Mouse (Mus musculus): ENCODE data around the gene Ntn5. TPM values are rescaled to one million over a fixed set of nuclear protein-coding genes. Genes with fewer than 3 reads are reported as not detected.
A peak's percentile ranks its signal among the peaks of the same experiment; 100 is the strongest.

Ntn5 gene
- polyA plus RNA-seq, 1 experiment from 2014 or later, result 0.22 TPM

DNA sequence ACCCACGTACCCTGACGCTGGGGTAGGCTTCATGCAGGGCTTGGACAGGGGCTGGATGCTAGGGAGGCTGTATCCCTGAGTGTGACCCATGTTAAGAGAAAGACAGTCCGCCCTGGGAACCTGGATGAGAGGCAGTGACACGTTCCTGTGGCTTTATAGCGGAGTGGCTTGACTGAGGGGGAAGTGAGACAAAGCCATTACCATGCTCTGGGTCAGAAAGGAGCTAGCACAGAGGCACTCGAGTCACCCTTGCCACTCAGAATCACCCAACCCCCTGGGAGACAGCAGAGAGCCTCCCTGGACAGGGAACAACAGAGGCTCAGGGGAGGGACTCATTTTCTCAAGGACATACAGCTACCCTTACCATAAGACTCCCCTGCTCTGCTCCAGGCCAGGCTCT lies 5.3 kb downstream of the Ntn5 start:
- Histone ChIP-seq H3K27ac (ENCODE audit: low read length) (no peak overlapping the region), H3K9me3 (replicated peaks; ENCODE audit: control insufficient read depth, low read length) (no peaks in the 10 kb centered on the region), H3K4me3 (ENCODE audit: low read length) (no peak overlapping the region), H3K9ac (ENCODE audit: low read length) (no peak overlapping the region), H3K4me2 (ENCODE audit: low read depth, low read length) (no peak overlapping the region), H3K36me3 (ENCODE audit: control insufficient read depth, insufficient read depth) (no peaks in the 10 kb centered on the region), H3K4me1 (ENCODE audit: control insufficient read depth, insufficient read depth, low read length) (peaks cover 15% of the 10 kb centered on the region), H3K27me3 (ENCODE audit: control insufficient read depth, insufficient read depth, low read length) (no peaks in the 10 kb centered on the region)
- no peak for ATAC-seq (replicated peaks; ENCODE audit: extremely low read depth, insufficient read depth, low FRiP score)
- WGBS, result 64% methylated on average over 6 of the region's 6 CpGs

DNA sequence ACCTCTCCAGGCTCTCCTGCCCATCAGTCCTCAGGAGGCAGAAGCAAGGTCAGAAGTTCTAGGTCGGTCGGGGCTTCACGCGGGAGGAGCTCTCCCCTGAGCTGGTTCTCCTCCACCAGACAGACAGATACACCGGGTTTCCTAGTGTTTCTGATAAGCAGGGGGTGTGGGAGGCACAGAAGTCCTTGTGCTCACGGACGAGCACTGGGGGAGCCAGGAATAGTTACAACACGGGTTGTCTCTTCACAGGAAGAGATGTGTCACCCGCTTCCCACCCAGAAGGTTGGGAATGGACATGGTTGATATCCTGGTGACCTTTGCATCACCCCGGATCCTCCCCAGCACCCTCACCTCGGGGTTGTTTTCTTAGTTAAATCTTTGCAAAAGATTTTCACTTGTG lies 6.0 kb downstream of the Ntn5 start:
- no peak overlapping the region for H3K9ac ChIP-seq (ENCODE audit: low read length)
- no peaks in the 10 kb centered on the region for H3K9me3 ChIP-seq (replicated peaks; ENCODE audit: control insufficient read depth, low read length)
- H3K27me3 ChIP-seq (ENCODE audit: control insufficient read depth, insufficient read depth, low read length), result no peaks in the 10 kb centered on the region
- WGBS, result 16% methylated on average over 11 of the region's 11 CpGs
- no peaks in the 10 kb centered on the region for H3K36me3 ChIP-seq (ENCODE audit: control insufficient read depth, insufficient read depth)
- peaks cover 15% of the 10 kb centered on the region for H3K4me1 ChIP-seq (ENCODE audit: control insufficient read depth, insufficient read depth, low read length)
- peak overlapping the region; percentile 4 for H3K27ac ChIP-seq (ENCODE audit: low read length)
- no peak overlapping the region for H3K4me2 ChIP-seq (ENCODE audit: low read depth, low read length)
- peak; percentile 42; the same call in 1 of the 2 replicates for ATAC-seq (replicated peaks; ENCODE audit: extremely low read depth, insufficient read depth, low FRiP score)
- no peak overlapping the region for H3K4me3 ChIP-seq (ENCODE audit: low read length)

DNA sequence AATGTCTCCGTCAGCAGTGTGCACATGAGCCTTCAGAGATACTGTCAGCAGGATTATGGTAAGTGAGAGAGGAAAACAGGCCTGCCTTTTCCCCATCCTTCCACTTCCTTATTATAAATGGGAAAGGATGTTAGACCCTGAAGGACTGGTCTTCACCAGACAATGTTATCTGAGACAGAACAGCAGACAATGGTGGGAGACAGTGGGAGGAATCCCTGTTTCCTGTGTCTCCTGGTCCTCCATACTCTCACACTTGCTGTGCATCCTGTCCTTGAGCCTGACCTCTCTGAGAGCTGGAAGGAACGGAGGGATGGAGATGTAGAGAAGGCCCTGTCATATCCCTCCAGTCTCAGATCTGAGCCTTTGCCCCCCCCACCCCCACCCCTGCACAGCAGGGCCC lies 8.5 kb downstream of the Ntn5 start:
- no peak for ATAC-seq (replicated peaks; ENCODE audit: extremely low read depth, insufficient read depth, low FRiP score)

DNA sequence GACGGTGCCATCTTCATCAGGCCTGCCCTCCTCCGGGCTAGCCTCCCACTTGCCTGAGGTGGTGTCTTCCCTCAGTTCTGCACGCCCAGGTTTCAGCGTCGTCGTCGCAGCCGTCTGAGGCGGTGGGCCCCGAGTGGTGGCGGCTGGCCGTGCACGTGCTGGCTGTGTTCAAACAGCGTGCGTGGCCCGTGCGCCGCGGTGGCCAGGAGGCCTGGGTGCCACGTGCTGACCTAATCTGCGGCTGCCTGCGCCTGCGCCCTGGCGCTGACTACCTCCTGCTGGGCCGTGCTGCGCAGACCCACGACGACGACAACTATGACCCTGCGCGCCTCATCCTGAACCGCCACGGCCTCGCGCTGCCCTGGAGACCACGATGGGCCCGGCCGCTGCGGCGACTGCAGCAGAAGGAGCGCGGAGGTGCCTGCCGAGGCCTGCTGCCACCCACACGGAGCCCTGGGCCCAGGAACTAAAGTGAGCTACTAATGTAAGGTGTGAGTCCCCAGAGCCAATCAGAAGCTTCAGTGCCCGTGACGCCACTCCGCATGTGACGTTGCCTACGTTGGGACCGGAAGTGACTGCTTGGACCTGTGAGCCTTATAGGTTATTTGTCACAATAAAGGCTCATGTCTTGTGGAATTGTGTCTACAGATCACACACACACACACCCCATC lies 10.2 kb downstream of the Ntn5 start, which contains the start of gene Sec1:
Gene Sec1, minus strand, starts transcription at position 482 of the 671 bp plus-strand sequence.
- Histone ChIP-seq H3K27ac (ENCODE audit: low read length) (no peak within 1 kb of the TSS), H3K4me1 (ENCODE audit: control insufficient read depth, insufficient read depth, low read length) (peaks cover 14% of the 10 kb centered on the region), H3K4me2 (ENCODE audit: low read depth, low read length) (no peak within 1 kb of the TSS), H3K9ac (ENCODE audit: low read length) (no peak within 1 kb of the TSS), H3K36me3 (ENCODE audit: control insufficient read depth, insufficient read depth) (no peaks in the 10 kb centered on the region), H3K27me3 (ENCODE audit: control insufficient read depth, insufficient read depth, low read length) (peaks cover 11% of the 10 kb centered on the region), H3K4me3 (ENCODE audit: low read length) (no peak within 1 kb of the TSS), H3K9me3 (replicated peaks; ENCODE audit: control insufficient read depth, low read length) (no peaks in the 10 kb centered on the region)
- WGBS, result 84% methylated on average over 50 of the region's 50 CpGs
- no peak for ATAC-seq (replicated peaks; ENCODE audit: extremely low read depth, insufficient read depth, low FRiP score)

More for the DNA sequence above, 8.5 kb downstream of the Ntn5 start:
- Histone ChIP-seq H3K36me3 (ENCODE audit: control insufficient read depth, insufficient read depth) (no peaks in the 10 kb centered on the region), H3K27me3 (ENCODE audit: control insufficient read depth, insufficient read depth, low read length) (no peaks in the 10 kb centered on the region), H3K4me3 (ENCODE audit: low read length) (no peak overlapping the region), H3K9ac (ENCODE audit: low read length) (no peak overlapping the region), H3K27ac (ENCODE audit: low read length) (no peak overlapping the region), H3K4me1 (ENCODE audit: control insufficient read depth, insufficient read depth, low read length) (peaks cover 15% of the 10 kb centered on the region), H3K9me3 (replicated peaks; ENCODE audit: control insufficient read depth, low read length) (no peaks in the 10 kb centered on the region), H3K4me2 (ENCODE audit: low read depth, low read length) (no peak overlapping the region)
- WGBS, result 68% methylated on average over 2 of the region's 2 CpGs

DNA sequence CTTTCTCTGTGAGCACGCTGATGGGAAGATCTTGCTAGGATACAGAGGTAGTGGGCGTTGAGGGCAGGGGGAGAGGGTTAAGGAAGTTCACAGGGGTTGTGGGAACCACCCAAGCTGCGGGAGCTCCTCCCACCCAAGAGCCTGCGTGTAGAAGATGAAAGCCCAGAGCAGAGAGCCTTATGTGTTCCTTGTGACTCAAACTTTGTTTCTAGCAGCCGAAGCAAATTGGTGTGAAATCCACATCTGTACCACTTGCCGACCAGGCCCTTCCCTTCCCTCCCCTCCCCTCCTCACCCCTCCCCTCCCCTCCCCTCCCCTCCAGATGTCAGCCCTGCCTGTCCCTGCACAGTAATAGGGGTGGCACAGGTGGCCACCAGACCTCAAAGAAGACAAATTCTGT lies 11.3 kb downstream of the Ntn5 start:
- Histone ChIP-seq H3K4me1 (ENCODE audit: control insufficient read depth, insufficient read depth, low read length) (peaks cover 11% of the 10 kb centered on the region), H3K27me3 (ENCODE audit: control insufficient read depth, insufficient read depth, low read length) (peaks cover 19% of the 10 kb centered on the region), H3K4me2 (ENCODE audit: low read depth, low read length) (no peak overlapping the region), H3K9me3 (replicated peaks; ENCODE audit: control insufficient read depth, low read length) (no peaks in the 10 kb centered on the region), H3K9ac (ENCODE audit: low read length) (no peak overlapping the region), H3K36me3 (ENCODE audit: control insufficient read depth, insufficient read depth) (no peaks in the 10 kb centered on the region), H3K4me3 (ENCODE audit: low read length) (no peak overlapping the region), H3K27ac (ENCODE audit: low read length) (no peak overlapping the region)
- 26% methylated on average over 6 of the region's 6 CpGs for WGBS
- no peak for ATAC-seq (replicated peaks; ENCODE audit: extremely low read depth, insufficient read depth, low FRiP score)

DNA sequence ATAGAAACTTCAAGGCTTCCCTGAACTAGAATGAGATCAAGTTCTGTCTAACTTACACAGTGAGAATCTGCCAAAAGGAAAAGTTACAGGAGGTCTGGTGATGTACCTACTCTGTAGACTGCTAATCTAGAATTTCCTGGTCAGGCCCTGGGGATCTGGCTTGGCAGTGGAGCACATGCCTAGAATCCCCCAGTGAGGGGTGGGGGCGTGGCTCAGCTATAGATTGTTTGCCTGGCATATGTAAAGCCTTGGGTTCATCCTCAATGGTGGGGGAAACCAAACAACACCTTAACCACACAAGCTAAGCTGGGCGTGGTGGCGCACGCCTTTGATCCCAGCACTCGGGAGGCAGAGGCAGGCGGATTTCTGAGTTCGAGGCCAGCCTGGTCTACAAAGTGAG lies 14.1 kb downstream of the Ntn5 start:
- no peak overlapping the region for H3K27ac ChIP-seq (ENCODE audit: low read length)
- WGBS, result 76% methylated on average over 6 of the region's 7 CpGs
- peaks cover 16% of the 10 kb centered on the region for H3K4me1 ChIP-seq (ENCODE audit: control insufficient read depth, insufficient read depth, low read length)
- no peaks in the 10 kb centered on the region for H3K9me3 ChIP-seq (replicated peaks; ENCODE audit: control insufficient read depth, low read length)
- H3K27me3 ChIP-seq (ENCODE audit: control insufficient read depth, insufficient read depth, low read length), result peaks cover 25% of the 10 kb centered on the region
- no peak overlapping the region for H3K4me3 ChIP-seq (ENCODE audit: low read length)
- ATAC-seq (replicated peaks; ENCODE audit: extremely low read depth, insufficient read depth, low FRiP score), result no peak
- H3K36me3 ChIP-seq (ENCODE audit: control insufficient read depth, insufficient read depth), result no peaks in the 10 kb centered on the region
- no peak overlapping the region for H3K4me2 ChIP-seq (ENCODE audit: low read depth, low read length)
- no peak overlapping the region for H3K9ac ChIP-seq (ENCODE audit: low read length)

DNA sequence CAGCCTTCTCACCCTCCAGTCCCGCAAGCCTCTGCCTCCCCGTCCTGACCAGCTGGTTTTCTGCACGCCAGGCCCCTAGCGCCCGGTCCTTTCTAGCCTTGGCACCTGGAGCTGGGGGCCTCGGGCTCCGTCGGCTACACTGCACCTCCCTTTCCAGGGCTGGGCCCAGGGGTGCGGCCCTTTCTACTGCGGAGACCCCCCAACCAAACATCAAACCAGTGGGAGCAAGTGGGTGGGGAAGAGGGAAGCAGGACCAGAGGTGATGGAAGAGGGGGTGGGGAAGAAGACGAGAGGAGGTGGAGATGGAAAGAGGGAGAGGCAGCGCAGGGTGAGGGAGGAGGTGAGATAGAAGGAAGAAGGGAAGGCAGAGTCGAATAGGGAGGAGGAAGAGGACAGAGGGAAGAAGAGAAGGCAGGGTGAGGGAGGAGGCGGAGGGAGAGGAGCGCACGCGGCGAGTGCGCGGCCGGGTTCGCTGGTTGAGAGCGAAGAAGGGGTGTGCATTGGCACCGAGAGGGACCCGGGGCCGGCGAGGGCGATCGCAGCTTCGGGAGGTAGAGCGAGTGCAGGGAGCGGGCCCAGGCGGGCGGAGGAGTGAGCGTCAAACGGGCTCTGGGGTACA lies 15.8 kb downstream of the Ntn5 start, which contains the start of gene Car11:
Gene Car11, plus strand, starts transcription at position 321 of the 619 bp plus-strand sequence.
- Histone ChIP-seq H3K27ac (ENCODE audit: low read length) (no peak within 1 kb of the TSS), H3K27me3 (ENCODE audit: control insufficient read depth, insufficient read depth, low read length) (peaks cover 25% of the 10 kb centered on the region), H3K36me3 (ENCODE audit: control insufficient read depth, insufficient read depth) (no peaks in the 10 kb centered on the region), H3K4me3 (ENCODE audit: low read length) (peak within 1 kb of the TSS; percentile 43), H3K9me3 (replicated peaks; ENCODE audit: control insufficient read depth, low read length) (no peaks in the 10 kb centered on the region), H3K4me2 (ENCODE audit: low read depth, low read length) (peak within 1 kb of the TSS; percentile 76), H3K9ac (ENCODE audit: low read length) (peak within 1 kb of the TSS; percentile 52), H3K4me1 (ENCODE audit: control insufficient read depth, insufficient read depth, low read length) (peaks cover 24% of the 10 kb centered on the region)
- no peak for ATAC-seq (replicated peaks; ENCODE audit: extremely low read depth, insufficient read depth, low FRiP score)
- 2% methylated on average over 36 of the region's 36 CpGs for WGBS

DNA sequence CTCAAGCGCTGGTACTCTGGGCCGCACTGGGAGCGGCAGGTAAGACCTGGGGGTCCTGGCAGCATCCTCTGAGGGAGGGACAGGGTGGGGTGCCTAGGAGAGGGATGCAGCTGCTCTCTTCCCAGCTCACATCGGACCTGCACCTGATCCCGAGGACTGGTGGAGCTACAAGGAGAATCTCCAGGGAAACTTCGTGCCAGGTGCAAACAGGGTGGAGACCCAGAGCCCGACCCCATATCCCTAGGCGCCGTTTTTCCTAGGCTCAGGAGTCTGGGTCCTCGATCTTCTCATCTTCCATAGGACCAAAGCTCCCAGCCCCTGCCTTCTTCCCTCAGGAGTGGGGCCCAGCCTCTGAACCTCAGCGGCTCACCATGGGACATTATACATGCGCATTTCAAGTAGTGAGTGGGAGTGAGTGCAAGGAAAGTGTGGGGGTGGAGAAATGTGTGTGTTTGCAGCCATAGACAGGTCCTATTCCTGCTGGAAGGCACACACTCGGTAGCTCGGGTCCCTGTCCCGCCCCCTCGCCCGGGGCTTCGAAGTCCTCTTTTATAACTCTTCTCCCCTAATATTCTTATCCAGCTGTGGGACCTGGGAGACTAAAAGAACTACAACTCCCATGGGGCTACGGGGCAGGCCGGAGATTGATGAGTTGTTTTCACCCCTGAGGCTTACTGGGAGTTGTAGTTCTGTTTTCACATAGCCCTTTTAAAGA lies 16.6 kb downstream of the Ntn5 start:
- H3K4me3 ChIP-seq (ENCODE audit: low read length), result peak overlapping the region; percentile 43
- H3K9ac ChIP-seq (ENCODE audit: low read length), result peak overlapping the region; percentile 52
- peaks cover 25% of the 10 kb centered on the region for H3K27me3 ChIP-seq (ENCODE audit: control insufficient read depth, insufficient read depth, low read length)
- no peak for ATAC-seq (replicated peaks; ENCODE audit: extremely low read depth, insufficient read depth, low FRiP score)
- H3K36me3 ChIP-seq (ENCODE audit: control insufficient read depth, insufficient read depth), result no peaks in the 10 kb centered on the region
- no peak overlapping the region for H3K27ac ChIP-seq (ENCODE audit: low read length)
- peaks cover 25% of the 10 kb centered on the region for H3K4me1 ChIP-seq (ENCODE audit: control insufficient read depth, insufficient read depth, low read length)
- H3K4me2 ChIP-seq (ENCODE audit: low read depth, low read length), result peak overlapping the region; percentile 76
- H3K9me3 ChIP-seq (replicated peaks; ENCODE audit: control insufficient read depth, low read length), result no peaks in the 10 kb centered on the region
- WGBS, result under 1% methylated on average over 19 of the region's 20 CpGs

DNA sequence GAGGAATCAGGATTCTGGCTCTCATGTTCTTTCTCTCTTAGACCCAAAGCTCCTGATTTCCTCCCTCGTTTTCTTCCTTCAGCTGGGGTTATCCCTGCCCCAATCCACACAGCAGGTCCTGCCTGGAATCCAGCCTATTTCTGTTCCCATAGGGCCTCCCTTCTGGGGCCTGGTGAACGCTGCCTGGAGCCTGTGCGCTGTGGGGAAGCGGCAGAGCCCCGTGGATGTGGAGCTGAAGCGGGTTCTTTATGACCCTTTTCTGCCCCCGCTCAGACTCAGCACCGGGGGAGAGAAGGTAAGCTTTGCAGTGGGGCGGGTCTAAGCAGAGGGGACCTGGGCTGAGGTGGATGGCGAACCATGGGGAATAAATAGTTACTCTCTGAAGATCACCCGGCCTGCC lies 17.2 kb downstream of the Ntn5 start:
- ATAC-seq (replicated peaks; ENCODE audit: extremely low read depth, insufficient read depth, low FRiP score), result no peak
- Histone ChIP-seq H3K27me3 (ENCODE audit: control insufficient read depth, insufficient read depth, low read length) (peaks cover 25% of the 10 kb centered on the region), H3K4me1 (ENCODE audit: control insufficient read depth, insufficient read depth, low read length) (peaks cover 31% of the 10 kb centered on the region), H3K9me3 (replicated peaks; ENCODE audit: control insufficient read depth, low read length) (no peaks in the 10 kb centered on the region), H3K27ac (ENCODE audit: low read length) (peak overlapping the region; percentile 50; the same call in 1 of the 2 replicates), H3K9ac (ENCODE audit: low read length) (peak overlapping the region; percentile 58), H3K4me3 (ENCODE audit: low read length) (peak overlapping the region; percentile 37), H3K36me3 (ENCODE audit: control insufficient read depth, insufficient read depth) (no peaks in the 10 kb centered on the region), H3K4me2 (ENCODE audit: low read depth, low read length) (peak overlapping the region; percentile 76)
- whole genome bisulfite sequencing, result 27% methylated on average over 11 of the region's 11 CpGs
